25 mouse cellular contexts compared by ENCODE assay signal in genomic region chr15:31628180-31628579, GRCm38 (mm10). TPM values are rescaled to one million over a fixed set of nuclear protein-coding genes. Genes with fewer than 3 reads are reported as not detected.
DNase-seq lines count a peak whose midpoint lies in the region; ATAC-seq and TF ChIP-seq lines count a peak whose summit lies in the region.
"Had no signal": no experiment of that assay in that cellular context is flagged by ENCODE, and none has a peak within 500 bp of the region (broad histone marks: within the 10 kb centered on the region; RNA-seq: fewer than 3 reads in every experiment).

No protein-coding gene starts in this region.

- H3K36me3 ChIP-seq in hindbrain, embryonic 12.5 days, result 0 out of 2 replicates have a peak, but pooled peaks cover 6% of the 10 kb centered on the region
- H3K36me3 ChIP-seq in hindbrain, embryonic 16.5 days (ENCODE audit: control insufficient read depth, insufficient read depth, low read length), result no peaks in the 10 kb centered on the region
- no peaks in the 10 kb centered on the region for H3K36me3 ChIP-seq in liver, postnatal 0 days (replicated peaks; ENCODE audit: insufficient read depth, low read length)
- H3K36me3 ChIP-seq in liver, embryonic 11.5 days (ENCODE audit: control insufficient read depth, insufficient read depth, low read length), result no peaks in the 10 kb centered on the region
- H3K36me3 ChIP-seq in stomach, embryonic 14.5 days (ENCODE audit: control insufficient read depth, insufficient read depth, low read length), result peaks cover 2% of the 10 kb centered on the region; the same call in 1 of the 2 replicates
- no peaks in the 10 kb centered on the region for H3K36me3 ChIP-seq in stomach, postnatal 0 days (ENCODE audit: control insufficient read depth, insufficient read depth, low read length)
- peaks cover 10% of the 10 kb centered on the region for H3K36me3 ChIP-seq in heart, embryonic 12.5 days
- H3K36me3 ChIP-seq: limb, embryonic 15.5 days; liver, embryonic 15.5 days; neural tube, embryonic 12.5 days had no signal

- WGBS in hindbrain, embryonic 12.5 days, result 68% methylated on average over 10 of the region's 10 CpGs
- WGBS in hindbrain, embryonic 16.5 days, result 59% methylated on average over 10 of the region's 10 CpGs
- whole genome bisulfite sequencing in liver, postnatal 0 days (ENCODE audit: insufficient replicate concordance), result 75% methylated on average over 10 of the region's 10 CpGs
- WGBS in liver, embryonic 11.5 days, result 76% methylated on average over 10 of the region's 10 CpGs
- 69% methylated on average over 10 of the region's 10 CpGs for WGBS in stomach, embryonic 14.5 days
- 71% methylated on average over 10 of the region's 10 CpGs for WGBS in stomach, postnatal 0 days
- WGBS in heart, embryonic 12.5 days, result 76% methylated on average over 10 of the region's 10 CpGs

- H3K9me3 ChIP-seq in hindbrain, embryonic 12.5 days (replicated peaks), result peaks cover 3% of the 10 kb centered on the region; the same call in 1 of the 2 replicates
- no peaks in the 10 kb centered on the region for H3K9me3 ChIP-seq in hindbrain, embryonic 16.5 days (ENCODE audit: control insufficient read depth, low read length)
- peaks cover 3% of the 10 kb centered on the region; the same call in 1 of the 2 replicates for H3K9me3 ChIP-seq in liver, postnatal 0 days (ENCODE audit: low read length)
- no peaks in the 10 kb centered on the region for H3K9me3 ChIP-seq in liver, embryonic 11.5 days (ENCODE audit: control insufficient read depth, low read length)
- no peaks in the 10 kb centered on the region for H3K9me3 ChIP-seq in stomach, embryonic 14.5 days (ENCODE audit: control insufficient read depth, low read depth, low read length)
- no peaks in the 10 kb centered on the region for H3K9me3 ChIP-seq in stomach, postnatal 0 days (ENCODE audit: control insufficient read depth, low read length)
- no peaks in the 10 kb centered on the region for H3K9me3 ChIP-seq in heart, embryonic 12.5 days (replicated peaks)
- H3K9me3 ChIP-seq: embryonic facial prominence, embryonic 15.5 days; hindbrain, embryonic 10.5 days; kidney, embryonic 15.5 days; limb, embryonic 15.5 days; liver, embryonic 15.5 days; midbrain, embryonic 12.5 days; neural tube, embryonic 12.5 days had no signal

- H3K27me3 ChIP-seq in hindbrain, embryonic 12.5 days, result no peaks in the 10 kb centered on the region
- no peaks in the 10 kb centered on the region for H3K27me3 ChIP-seq in hindbrain, embryonic 16.5 days (replicated peaks; ENCODE audit: control insufficient read depth, insufficient read depth, low read length)
- no peaks in the 10 kb centered on the region for H3K27me3 ChIP-seq in liver, postnatal 0 days (ENCODE audit: insufficient read depth, low read length)
- no peaks in the 10 kb centered on the region for H3K27me3 ChIP-seq in liver, embryonic 11.5 days (replicated peaks; ENCODE audit: control insufficient read depth, insufficient read depth, low read length)
- no peaks in the 10 kb centered on the region for H3K27me3 ChIP-seq in stomach, embryonic 14.5 days (ENCODE audit: control insufficient read depth, insufficient read depth, low read length)
- H3K27me3 ChIP-seq in stomach, postnatal 0 days (ENCODE audit: control insufficient read depth, insufficient read depth, low read length), result no peaks in the 10 kb centered on the region
- no peaks in the 10 kb centered on the region for H3K27me3 ChIP-seq in heart, embryonic 12.5 days (replicated peaks)
- H3K27me3 ChIP-seq: embryonic facial prominence, embryonic 15.5 days; kidney, embryonic 15.5 days; limb, embryonic 15.5 days; liver, embryonic 15.5 days; midbrain, embryonic 12.5 days; neural tube, embryonic 12.5 days had no signal

- no peak overlapping the region for H3K4me2 ChIP-seq in hindbrain, embryonic 12.5 days (replicated peaks)
- no peak overlapping the region for H3K4me2 ChIP-seq in hindbrain, embryonic 16.5 days (ENCODE audit: low read length)
- no peak overlapping the region for H3K4me2 ChIP-seq in liver, postnatal 0 days (ENCODE audit: low read depth, low read length)
- H3K4me2 ChIP-seq in liver, embryonic 11.5 days, result no peak overlapping the region
- H3K4me2 ChIP-seq in stomach, embryonic 14.5 days (replicated peaks; ENCODE audit: low read depth, low read length), result no peak overlapping the region
- H3K4me2 ChIP-seq in stomach, postnatal 0 days (replicated peaks; ENCODE audit: low read depth), result no peak overlapping the region
- no peak overlapping the region for H3K4me2 ChIP-seq in heart, embryonic 12.5 days
- H3K4me2 ChIP-seq: embryonic facial prominence, embryonic 15.5 days; heart, embryonic 11.5 days; kidney, embryonic 15.5 days; limb, embryonic 15.5 days; liver, embryonic 15.5 days; midbrain, embryonic 12.5 days; neural tube, embryonic 12.5 days had no signal

- no peak for TF ChIP-seq CTCF in liver, postnatal 0 days (IDR thresholded peaks at IDR 0.05; ENCODE audit: low read depth)
- TF ChIP-seq CTCF in stomach, postnatal 0 days (IDR thresholded peaks at IDR 0.05; ENCODE audit: low read depth), result no peak

- no peak overlapping the region for H3K9ac ChIP-seq in hindbrain, embryonic 12.5 days
- no peak overlapping the region for H3K9ac ChIP-seq in hindbrain, embryonic 16.5 days (ENCODE audit: low read depth, low read length)
- H3K9ac ChIP-seq in liver, postnatal 0 days (replicated peaks), result no peak overlapping the region
- no peak overlapping the region for H3K9ac ChIP-seq in liver, embryonic 11.5 days (ENCODE audit: low read depth, low read length)
- H3K9ac ChIP-seq in stomach, embryonic 14.5 days (replicated peaks; ENCODE audit: low read depth, low read length), result no peak overlapping the region
- no peak overlapping the region for H3K9ac ChIP-seq in stomach, postnatal 0 days (ENCODE audit: low read length)
- no peak overlapping the region for H3K9ac ChIP-seq in heart, embryonic 12.5 days
- H3K9ac ChIP-seq: embryonic facial prominence, embryonic 15.5 days; kidney, embryonic 15.5 days; limb, embryonic 15.5 days; liver, embryonic 15.5 days; midbrain, embryonic 12.5 days; neural tube, embryonic 12.5 days had no signal

- peaks cover 11% of the 10 kb centered on the region for H3K4me1 ChIP-seq in hindbrain, embryonic 12.5 days
- H3K4me1 ChIP-seq in hindbrain, embryonic 16.5 days (ENCODE audit: control insufficient read depth, insufficient read depth, low read depth, low read length), result peaks cover 6% of the 10 kb centered on the region
- no peaks in the 10 kb centered on the region for H3K4me1 ChIP-seq in liver, postnatal 0 days (ENCODE audit: insufficient read depth)
- H3K4me1 ChIP-seq in liver, embryonic 11.5 days (replicated peaks; ENCODE audit: control insufficient read depth, insufficient read depth, low read length), result no peaks in the 10 kb centered on the region
- no peaks in the 10 kb centered on the region for H3K4me1 ChIP-seq in stomach, embryonic 14.5 days (ENCODE audit: control insufficient read depth, insufficient read depth, low read length)
- H3K4me1 ChIP-seq in stomach, postnatal 0 days (replicated peaks; ENCODE audit: control insufficient read depth, insufficient read depth), result no peaks in the 10 kb centered on the region
- 0 out of 2 replicates have a peak, but pooled peaks cover 9% of the 10 kb centered on the region for H3K4me1 ChIP-seq in heart, embryonic 12.5 days (replicated peaks)
- H3K4me1 ChIP-seq: liver, embryonic 15.5 days; neural tube, embryonic 12.5 days had no signal

- TF ChIP-seq EP300 in liver, postnatal 0 days (IDR thresholded peaks at IDR 0.05; ENCODE audit: low read depth), result no peak
- TF ChIP-seq EP300 in stomach, postnatal 0 days (optimal IDR thresholded peaks at IDR 0.05), result no peak

- ATAC-seq in hindbrain, embryonic 12.5 days (ENCODE audit: low FRiP score), result no peak
- ATAC-seq in hindbrain, embryonic 16.5 days, result no peak
- ATAC-seq in liver, postnatal 0 days, result no peak
- ATAC-seq in liver, embryonic 11.5 days (replicated peaks; ENCODE audit: low FRiP score), result no peak
- ATAC-seq in stomach, embryonic 14.5 days (ENCODE audit: insufficient number of reproducible peaks, insufficient read depth, low FRiP score, low read depth), result no peak
- ATAC-seq in stomach, postnatal 0 days (ENCODE audit: low FRiP score, low TSS enrichment), result no peak
- ATAC-seq in heart, embryonic 12.5 days (ENCODE audit: insufficient number of reproducible peaks, low FRiP score), result no peak
- ATAC-seq: intestine, postnatal 0 days; lung, postnatal 0 days had no signal

- DNase-seq in liver, postnatal 0 days, result no peak
- no peak for DNase-seq in liver, embryonic 11.5 days (ENCODE audit: low spot score)
- DNase-seq in stomach, postnatal 0 days (ENCODE audit: low spot score), result no peak
- DNase-seq in adrenal gland, postnatal 14 days, result no peak
- DNase-seq: adrenal gland, postnatal 10 days; cerebellum, adult 9-10 months; gastrocnemius, postnatal 10 days; heart, adult 11 months; heart, postnatal 10 days; kidney, postnatal 36 days; right cerebral cortex, adult 18-20 months had no signal

- peak overlapping the region; percentile 35; the same call in 1 of the 2 replicates for H3K27ac ChIP-seq in hindbrain, embryonic 12.5 days
- H3K27ac ChIP-seq in hindbrain, embryonic 16.5 days (ENCODE audit: low read depth, low read length), result no peak overlapping the region
- H3K27ac ChIP-seq in liver, postnatal 0 days (ENCODE audit: low read depth), result 0 out of 2 replicates have a peak overlapping the region, but pooled peaks have one; percentile 17
- H3K27ac ChIP-seq in liver, embryonic 11.5 days (ENCODE audit: low read depth, low read length), result no peak overlapping the region
- H3K27ac ChIP-seq in stomach, embryonic 14.5 days (ENCODE audit: low read length), result peak overlapping the region; percentile 39; the same call in 1 of the 2 replicates
- H3K27ac ChIP-seq in stomach, postnatal 0 days (replicated peaks), result no peak overlapping the region
- no peak overlapping the region for H3K27ac ChIP-seq in heart, embryonic 12.5 days (ENCODE audit: poor library complexity, severe bottlenecking)
- H3K27ac ChIP-seq: embryonic facial prominence, embryonic 15.5 days; hindbrain, embryonic 10.5 days; limb, embryonic 15.5 days; midbrain, embryonic 12.5 days; neural tube, embryonic 12.5 days had no signal

- no peak overlapping the region for H3K4me3 ChIP-seq in hindbrain, embryonic 12.5 days
- H3K4me3 ChIP-seq in hindbrain, embryonic 16.5 days (ENCODE audit: low read length), result no peak overlapping the region
- H3K4me3 ChIP-seq in liver, postnatal 0 days (ENCODE audit: low read depth, low read length), result no peak overlapping the region
- no peak overlapping the region for H3K4me3 ChIP-seq in liver, embryonic 11.5 days (ENCODE audit: low read depth, low read length)
- H3K4me3 ChIP-seq in stomach, embryonic 14.5 days (ENCODE audit: low read depth, low read length), result no peak overlapping the region
- no peak overlapping the region for H3K4me3 ChIP-seq in stomach, postnatal 0 days (ENCODE audit: low read depth, low read length)
- no peak overlapping the region for H3K4me3 ChIP-seq in heart, embryonic 12.5 days
- H3K4me3 ChIP-seq: embryonic facial prominence, embryonic 15.5 days; hindbrain, embryonic 10.5 days; kidney, embryonic 15.5 days; limb, embryonic 15.5 days; liver, embryonic 15.5 days; midbrain, embryonic 12.5 days; neural tube, embryonic 12.5 days had no signal

RNA-seq across cellular contexts. Expression of gene Fam173b, which starts 26.5 kb away (rescaled TPM):
- polyA plus RNA-seq in hindbrain, embryonic 12.5 days (2016; fragmentation: Nextera tagmentation; extraction: Ambion mirVana), result 12.3 and 12.4 TPM in 2 replicates
- 11.0 TPM in 2 replicates for polyA plus RNA-seq in hindbrain, embryonic 16.5 days (2015; fragmentation: Nextera tagmentation; extraction: Ambion mirVana)
- polyA plus RNA-seq in liver, postnatal 0 days (2015; fragmentation: Nextera tagmentation; extraction: Ambion mirVana), result 9.3 and 12.1 TPM in 2 replicates
- 13.8 and 14.3 TPM in 2 replicates for polyA plus RNA-seq in liver, embryonic 11.5 days (2014; fragmentation: Nextera tagmentation; extraction: Ambion mirVana)
- polyA plus RNA-seq in stomach, embryonic 14.5 days (2014; fragmentation: Nextera tagmentation; extraction: Ambion mirVana), result 12.1 and 14.8 TPM in 2 replicates
- polyA plus RNA-seq in stomach, postnatal 0 days (2015; fragmentation: Nextera tagmentation; extraction: Ambion mirVana), result 9.9 and 10.4 TPM in 2 replicates
- total RNA-seq in adrenal gland, postnatal 14 days (2021), result 17.1 and 21.7 TPM in 2 replicates
- 12.7 TPM in 2 replicates for polyA plus RNA-seq in heart, embryonic 12.5 days (2016; fragmentation: Nextera tagmentation; extraction: Ambion mirVana)

RNA-seq across cellular contexts. Expression of gene Cct5, which starts 26.6 kb away (rescaled TPM):
- polyA plus RNA-seq in hindbrain, embryonic 12.5 days (2016; fragmentation: Nextera tagmentation; extraction: Ambion mirVana), result 539 and 546 TPM in 2 replicates
- polyA plus RNA-seq in hindbrain, embryonic 16.5 days (2015; fragmentation: Nextera tagmentation; extraction: Ambion mirVana), result 484 and 486 TPM in 2 replicates
- polyA plus RNA-seq in liver, postnatal 0 days (2015; fragmentation: Nextera tagmentation; extraction: Ambion mirVana), result 164 and 168 TPM in 2 replicates
- polyA plus RNA-seq in liver, embryonic 11.5 days (2014; fragmentation: Nextera tagmentation; extraction: Ambion mirVana), result 683 and 762 TPM in 2 replicates
- polyA plus RNA-seq in stomach, embryonic 14.5 days (2014; fragmentation: Nextera tagmentation; extraction: Ambion mirVana), result 533 and 552 TPM in 2 replicates
- polyA plus RNA-seq in stomach, postnatal 0 days (2015; fragmentation: Nextera tagmentation; extraction: Ambion mirVana), result 247 and 248 TPM in 2 replicates
- 290 and 308 TPM in 2 replicates for total RNA-seq in adrenal gland, postnatal 14 days (2021)
- 397 and 401 TPM in 2 replicates for polyA plus RNA-seq in heart, embryonic 12.5 days (2016; fragmentation: Nextera tagmentation; extraction: Ambion mirVana)

Comparison
In these comparisons a context has a peak if more than half of its experiments do, and no peak if none do; other contexts are left out.
1. H3K27ac ChIP-seq: peak in hindbrain, embryonic 12.5 days (single experiment), liver, postnatal 0 days (single experiment) and stomach, embryonic 14.5 days (single experiment); none in hindbrain, embryonic 16.5 days (single experiment), liver, embryonic 11.5 days (single experiment), stomach, postnatal 0 days (single experiment) and heart, embryonic 12.5 days (single experiment).